In genomic region chr14:77351803-77352352, GRCm38 (mm10) we compare ENCODE assay signal across 18 mouse cellular contexts.
DNase-seq lines count a peak whose midpoint lies in the region; ATAC-seq and TF ChIP-seq lines count a peak whose summit lies in the region.
"Had no signal": no experiment of that assay in that cellular context is flagged by ENCODE, and none has a peak within 500 bp of the region (broad histone marks: within the 10 kb centered on the region; RNA-seq: fewer than 3 reads in every experiment).

No protein-coding gene starts in this region.

- TF ChIP-seq CTCF in left cerebral cortex, adult 2 months (IDR thresholded peaks at IDR 0.05): no peak

- no peak for ATAC-seq in granulocyte monocyte progenitor cell, adult 5-6 weeks (replicated peaks; ENCODE audit: poor library complexity, severe bottlenecking)
- ATAC-seq: forebrain, embryonic 13.5 days; intestine, embryonic 15.5 days had no signal

- peak; percentile 64 to 80 for DNase-seq in adrenal gland, adult (ENCODE audit: inconsistent age in 2 of 2, low spot score in 1 of 2)
- DNase-seq in adrenal gland, postnatal 4 days (ENCODE audit: low spot score in 2 of 2): no peak
- DNase-seq in left cerebral cortex, adult 2 months (ENCODE audit: extremely low spot score in 1 of 2, low spot score in 2 of 2): no peak
- no peak for DNase-seq in left cerebral cortex, postnatal 36 days (ENCODE audit: low spot score in 2 of 2)
- DNase-seq in NIH3T3 (ENCODE audit: low read depth): peak; percentile 84
- DNase-seq in fibroblast of lung, adult 2 months (ENCODE audit: low read depth): peak; percentile 76
- no peak for DNase-seq in heart, adult 8-10 months (ENCODE audit: low spot score)
- DNase-seq: cerebellum, postnatal 25 days; left cerebral cortex, postnatal 4 days; lung, postnatal 36 days; thymus, postnatal 36 days had no signal

- peak overlapping the region; percentile 3; the same call in 1 of the 2 replicates for H3K27ac ChIP-seq in left cerebral cortex, adult 2 months
- H3K27ac ChIP-seq: forebrain, embryonic 13.5 days; heart, embryonic 10.5 days; intestine, embryonic 15.5 days; kidney, postnatal 0 days; liver, embryonic 15.5 days; stomach, embryonic 15.5 days had no signal

- no peak overlapping the region for H3K4me3 ChIP-seq in left cerebral cortex, adult 2 months
- H3K4me3 ChIP-seq: forebrain, embryonic 13.5 days; heart, embryonic 10.5 days; intestine, embryonic 15.5 days; liver, embryonic 15.5 days; stomach, embryonic 15.5 days had no signal

- intact Hi-C loops in left cerebral cortex, adult 2 months (cut with DNase I): no loop called here
- intact Hi-C loops in left cerebral cortex, postnatal 36 days (cut with DNase I): no loop called here

Comparison
In these comparisons a context has a peak if more than half of its experiments do, and no peak if none do; other contexts are left out.
1. DNase-seq: peak in adrenal gland, adult (2 of 2), NIH3T3 (single experiment) and fibroblast of lung, adult 2 months (single experiment); none in adrenal gland, postnatal 4 days (0 of 2), left cerebral cortex, adult 2 months (0 of 2), left cerebral cortex, postnatal 36 days (0 of 2) and heart, adult 8-10 months (single experiment).